Mouse (Mus musculus): ENCODE results near the gene Traip. TPM values are rescaled to one million over a fixed set of nuclear protein-coding genes. Genes with fewer than 3 reads are reported as not detected.

Gene Traip
- total RNA-seq, 2 experiments from 2014 or later: 2.0 to 3.0 TPM

- no peak for DNase-seq
These were observed 15.8 kb upstream of the Traip start for GRCm38 (mm10) chr9:107934146-107934545.

DNA sequence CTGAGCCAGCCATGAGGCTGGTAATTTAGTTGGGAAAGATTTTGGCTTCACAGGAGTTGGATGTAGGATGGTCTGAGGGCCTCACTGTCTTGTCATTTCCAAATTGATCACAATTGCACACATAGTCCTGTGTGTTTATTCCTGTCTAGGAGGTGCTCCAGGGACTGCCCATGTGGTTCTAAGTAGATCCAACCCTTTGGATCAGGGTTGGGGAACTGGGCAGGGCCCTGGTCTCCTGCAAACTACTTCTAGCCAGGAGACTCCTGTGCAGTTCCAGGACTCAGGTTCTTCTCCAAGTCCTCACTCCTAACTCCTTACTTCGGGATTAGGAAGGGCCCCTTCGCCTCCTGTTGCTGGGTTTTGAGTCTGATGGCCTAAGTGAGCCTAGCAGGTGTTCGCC lies 14.6 kb upstream of the Traip start, which contains the start of gene Camkv:
Gene Camkv, plus strand, starts transcription at position 301 of the 400 bp plus-strand sequence.
- no peak for DNase-seq

- DNase-seq: peak; percentile 36 to 53
These were observed 14.1 kb upstream of the Traip start for GRCm38 (mm10) chr9:107935790-107936214.

DNA sequence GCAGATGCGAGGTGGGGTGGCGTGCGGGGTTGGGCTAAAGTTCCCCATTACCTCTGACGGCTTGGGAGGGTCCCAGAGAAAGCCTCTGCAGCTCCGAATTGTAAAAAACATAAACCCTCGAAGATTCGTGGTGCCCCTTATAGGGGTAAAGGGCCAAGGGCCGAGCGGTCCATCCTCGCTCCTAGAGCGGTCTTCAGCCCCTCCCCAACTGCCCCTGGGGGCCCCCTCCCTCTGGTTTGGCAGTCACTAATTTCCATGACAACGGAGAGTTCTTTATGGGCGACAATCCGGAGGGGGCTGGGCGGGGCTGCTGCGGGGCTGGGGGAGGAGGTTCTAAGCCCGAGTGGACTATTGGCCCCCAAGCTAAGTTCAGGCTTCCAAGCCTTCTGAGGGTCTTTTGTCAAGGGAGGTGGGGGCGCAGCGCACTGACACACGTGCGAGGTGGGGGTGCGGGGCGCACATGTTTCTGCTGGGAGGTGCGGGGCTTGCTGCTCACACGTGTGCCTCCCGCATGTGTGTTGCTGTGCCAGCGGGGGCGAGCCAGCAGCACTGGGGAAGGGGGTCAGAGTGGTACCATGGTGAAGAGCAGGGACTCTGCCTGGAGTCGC lies 13.6 kb upstream of the Traip start:
- DNase-seq: peak in 1 of 2 experiments; percentile 29

DNA sequence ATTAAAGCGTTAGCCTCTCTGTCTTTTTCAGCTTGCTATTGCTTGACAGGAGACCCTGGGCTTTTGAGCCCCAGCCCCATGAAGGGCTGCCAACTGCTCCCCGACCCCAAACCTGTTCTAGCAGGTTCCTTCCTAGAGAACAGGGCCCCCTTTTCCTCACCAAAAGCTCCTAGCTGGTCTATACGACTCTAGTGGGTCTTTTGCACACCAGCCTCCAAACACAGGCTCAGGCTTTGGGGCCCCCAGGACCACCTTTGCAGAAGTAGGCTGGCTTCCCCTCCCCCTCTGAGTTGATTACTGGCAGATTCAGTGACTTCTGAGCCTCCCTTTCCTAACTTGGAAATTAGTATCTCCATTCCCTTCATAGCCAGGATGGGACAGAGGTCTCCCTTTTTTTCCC lies 13.1 kb upstream of the Traip start:
- DNase-seq: no peak

DNA sequence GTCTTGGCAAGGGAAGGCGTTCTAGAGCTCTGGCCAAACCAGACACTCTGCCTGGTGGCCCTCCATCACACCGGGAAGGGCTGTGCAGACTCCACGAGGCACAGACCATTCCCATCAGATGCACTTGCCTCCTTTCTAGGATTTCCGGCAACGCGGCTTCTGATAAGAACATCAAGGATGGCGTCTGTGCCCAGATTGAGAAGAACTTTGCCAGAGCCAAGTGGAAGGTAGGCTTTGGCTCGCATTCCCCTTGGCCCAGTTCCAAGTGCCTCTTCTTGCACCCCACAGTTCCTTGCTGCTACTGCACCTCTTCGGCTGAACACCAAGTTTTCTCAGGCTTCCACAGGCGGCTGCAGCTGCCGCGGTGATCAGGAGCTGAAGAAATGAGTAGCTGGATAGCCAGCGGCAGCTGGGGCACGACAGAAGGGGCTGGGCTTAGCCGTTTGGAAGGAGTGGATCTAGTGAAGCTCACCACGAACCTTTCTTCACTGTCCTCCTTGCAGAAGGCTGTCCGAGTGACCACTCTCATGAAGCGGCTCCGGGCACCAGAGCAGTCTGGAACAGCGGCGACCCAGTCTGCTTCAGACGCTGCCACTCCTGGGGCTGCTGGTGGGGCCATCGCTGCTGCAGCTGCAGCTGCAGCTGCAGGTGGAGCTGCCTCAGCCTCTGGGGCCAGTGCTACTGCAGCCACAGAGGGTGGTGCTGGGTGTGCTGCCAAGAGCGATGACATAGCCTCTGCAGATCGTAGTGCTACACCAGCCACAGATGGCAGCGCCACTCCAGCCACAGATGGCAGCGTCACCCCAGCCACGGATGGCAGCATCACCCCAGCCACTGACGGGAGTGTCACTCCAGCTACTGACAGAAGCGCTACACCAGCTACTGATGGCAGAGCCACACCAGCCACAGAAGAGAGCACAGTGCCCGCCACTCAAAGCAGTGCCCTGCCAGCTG lies 2.4 kb upstream of the Traip start:
- DNase-seq: no peak

DNA sequence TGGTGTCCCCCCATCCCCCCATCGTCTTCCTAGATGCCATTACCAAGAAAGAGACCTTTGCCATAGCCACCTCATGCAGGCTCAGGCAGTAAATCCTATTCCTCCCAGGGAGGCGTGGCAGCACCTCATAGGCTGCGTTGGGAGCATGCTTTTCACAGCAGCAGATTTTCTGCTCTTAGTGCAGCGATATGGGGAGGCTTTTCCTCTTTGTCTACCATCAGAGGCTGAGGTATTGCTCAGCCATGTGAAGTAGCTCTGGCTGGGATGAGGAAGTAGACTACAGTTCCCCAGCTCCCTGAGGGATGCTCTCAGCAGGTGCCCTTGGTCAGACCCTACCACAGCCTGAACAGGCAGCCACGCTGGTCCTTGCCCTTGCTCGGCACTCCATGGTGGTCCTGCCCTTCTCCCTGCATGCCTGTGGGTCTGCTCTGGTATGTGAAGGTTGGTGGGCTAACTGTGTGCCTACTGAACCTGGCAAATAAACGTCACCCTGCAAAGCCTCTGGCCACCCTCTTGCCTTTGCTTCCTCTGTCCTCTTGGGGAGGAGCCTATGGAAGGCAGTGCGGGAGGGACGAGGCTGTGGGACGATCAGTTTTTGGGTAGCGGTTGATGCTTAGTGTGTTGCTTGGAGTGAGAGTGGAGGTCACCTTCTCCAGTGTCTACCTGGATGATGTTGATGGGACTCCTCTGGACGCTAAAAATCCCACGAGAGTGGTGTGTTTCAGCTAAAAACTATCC lies 583 bp upstream of the Traip start:
- DNase-seq: no peak

- DNase-seq: peak; percentile 95 to 96
These were observed 772 bp downstream of the Traip start for GRCm38 (mm10) chr9:107950460-107951355.

GRCm38 (mm10) chr9:107955613-107956289 lies 5.8 kb downstream of the Traip start:
- DNase-seq: no peak

DNA sequence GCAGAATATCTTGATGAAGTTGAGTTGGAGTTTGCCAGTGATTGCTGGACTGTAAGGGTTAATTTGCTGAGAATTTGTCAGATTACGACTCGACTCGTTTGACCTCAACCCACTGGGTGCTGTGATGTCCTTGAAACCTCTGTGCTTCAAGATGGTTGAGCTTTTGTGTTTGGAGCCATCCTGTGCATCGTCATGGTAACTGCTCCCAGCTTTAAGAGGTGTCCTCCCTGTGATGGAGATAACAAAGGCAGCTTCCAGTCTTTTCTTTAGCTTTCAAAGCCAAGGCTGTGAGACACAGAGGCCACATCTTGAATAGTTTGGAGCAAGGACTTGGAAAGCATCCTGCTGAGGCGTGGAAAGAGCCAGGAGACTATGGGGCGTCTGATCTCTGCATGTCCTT lies 7.2 kb downstream of the Traip start:
- no peak for DNase-seq

GRCm38 (mm10) chr9:107959896-107960295 lies 10.0 kb downstream of the Traip start:
- DNase-seq: peak; percentile 58 to 62

- DNase-seq: no peak
These were observed 11.0 kb downstream of the Traip start for GRCm38 (mm10) chr9:107960928-107961327.

DNA sequence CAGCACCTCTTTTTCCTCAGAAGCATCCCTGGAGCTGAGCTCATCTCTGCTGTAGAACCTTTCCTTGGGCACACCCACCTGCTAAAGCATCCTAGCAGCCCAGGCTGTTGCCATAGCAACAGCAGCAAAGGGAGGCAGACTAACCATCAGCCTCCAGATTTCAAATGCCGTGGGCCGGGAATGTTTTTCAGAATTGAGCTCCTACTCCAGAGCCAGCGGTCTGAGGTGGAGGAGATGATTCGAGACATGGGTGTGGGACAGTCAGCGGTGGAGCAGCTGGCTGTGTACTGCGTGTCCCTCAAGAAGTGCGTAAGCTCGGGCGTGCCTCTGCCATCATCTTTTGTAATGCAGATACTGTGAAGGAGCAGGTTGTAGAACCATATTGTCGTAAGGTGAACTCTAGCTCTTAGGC lies 11.4 kb downstream of the Traip start:
- DNase-seq: no peak

GRCm38 (mm10) chr9:107961881-107962280 lies 11.9 kb downstream of the Traip start:
- peak in 1 of 2 experiments; percentile 49 for DNase-seq

DNA sequence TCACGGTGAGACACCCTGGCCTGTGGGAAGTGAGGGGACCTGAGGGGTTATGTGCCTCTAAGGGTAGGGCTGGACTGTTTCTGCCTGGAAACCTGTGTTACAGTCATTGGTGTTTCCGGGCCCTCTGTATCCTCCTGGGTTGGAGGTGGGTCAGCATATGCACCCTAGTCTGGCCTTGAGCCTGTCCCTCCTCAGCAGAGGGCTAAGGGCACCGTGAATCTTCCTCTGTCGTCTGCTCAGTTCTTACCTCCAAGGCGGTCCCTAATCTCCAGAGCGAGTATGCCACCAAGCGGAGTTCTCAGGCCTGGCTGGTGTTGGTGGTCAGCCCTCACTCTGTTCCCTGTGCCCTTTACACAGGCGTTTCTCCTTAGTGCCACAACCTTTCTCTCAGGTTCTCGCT lies 13.0 kb downstream of the Traip start:
- no peak for DNase-seq

DNA sequence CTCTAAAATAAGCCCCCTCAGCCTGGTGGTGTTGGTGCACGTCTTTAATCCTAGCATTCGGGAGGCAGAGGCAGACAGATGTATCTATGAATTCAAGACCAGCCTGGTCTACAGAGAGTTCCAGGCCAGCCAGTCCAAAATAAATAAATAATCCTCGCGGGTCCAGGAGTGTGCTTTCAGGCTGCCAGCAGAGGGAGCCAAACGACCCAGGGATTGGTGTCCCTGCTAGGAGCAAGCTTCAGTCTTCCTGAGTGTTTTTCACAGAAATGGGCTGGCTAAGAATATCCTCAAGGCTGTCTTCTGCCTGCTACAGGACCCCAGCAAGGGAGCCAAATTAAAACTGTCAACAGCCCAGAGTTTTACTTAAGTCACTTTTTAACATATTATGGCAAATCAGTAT lies 13.8 kb downstream of the Traip start:
- DNase-seq: peak; percentile 85 to 91

- DNase-seq: no peak
These were observed 14.7 kb downstream of the Traip start for GRCm38 (mm10) chr9:107964681-107965080.

GRCm38 (mm10) chr9:107966676-107967075 lies 16.7 kb downstream of the Traip start:
- DNase-seq: no peak

- no peak for DNase-seq
These were observed 17.5 kb downstream of the Traip start for GRCm38 (mm10) chr9:107967437-107967836.

GRCm38 (mm10) chr9:107968531-107968930 lies 18.6 kb downstream of the Traip start:
- no peak for DNase-seq

DNA sequence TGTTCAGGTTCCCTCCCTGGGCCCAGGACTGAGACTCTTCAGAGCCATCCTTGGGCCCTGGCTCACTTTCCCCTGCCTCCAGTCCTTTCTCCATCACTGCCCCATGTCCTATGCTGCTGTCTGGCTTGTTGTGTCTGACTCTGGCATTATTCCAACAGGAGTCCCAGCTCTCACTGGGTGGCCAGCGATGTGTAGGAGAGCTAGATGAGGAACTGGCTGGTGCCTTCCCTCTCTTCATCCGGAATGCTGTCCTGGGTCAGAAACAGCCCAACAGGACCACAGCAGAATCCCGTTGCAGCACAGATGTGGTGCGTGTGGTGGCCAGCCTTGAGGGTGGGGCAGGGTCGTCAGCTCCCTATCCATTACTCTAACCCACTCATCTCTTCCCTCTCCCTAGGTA lies 20.4 kb downstream of the Traip start:
- no peak for DNase-seq

All from adrenal gland, postnatal 36 days (tissue).